Mouse (Mus musculus): ENCODE measurements around the gene Cd209a. TPM values are rescaled to one million over a fixed set of nuclear protein-coding genes. Genes with fewer than 3 reads are reported as not detected.

Cd209a gene
- total and polyA plus RNA-seq, 2 experiments from 2014 or later: 0.29 TPM; not detected in 1

DNA sequence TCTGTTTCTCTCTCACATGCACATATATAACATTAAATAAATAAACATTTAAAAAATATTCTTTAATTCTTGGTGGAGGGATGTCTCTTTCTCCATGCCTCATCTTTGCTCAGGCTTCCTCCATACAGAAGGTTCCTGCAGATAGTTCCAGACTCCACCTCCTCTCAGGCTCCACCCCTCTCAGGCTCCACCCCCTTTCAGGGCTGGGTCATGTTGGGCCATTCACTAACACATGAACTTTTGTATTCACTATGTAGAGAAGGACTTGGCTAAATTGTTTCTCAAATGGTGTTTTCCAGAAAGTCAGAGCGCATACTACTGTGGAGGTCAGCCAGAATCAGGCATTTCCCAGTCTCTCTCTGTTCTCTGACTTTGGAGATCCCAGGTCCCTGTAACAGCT, 47.3 kb downstream of the Cd209a start:
- H3K36me3 ChIP-seq (ENCODE audit: insufficient read depth, low read length): no peaks in the 10 kb centered on the region
- no peak for DNase-seq (ENCODE audit: low spot score)
- H3K4me3 ChIP-seq (ENCODE audit: low read length): no peak overlapping the region
- WGBS: 94% methylated on average over 1 of the region's 1 CpGs
- ATAC-seq: no peak
- H3K4me1 ChIP-seq (ENCODE audit: insufficient read depth, low read length): no peaks in the 10 kb centered on the region
- no peak overlapping the region for H3K27ac ChIP-seq
- H3K9ac ChIP-seq (replicated peaks; ENCODE audit: low read length): no peak overlapping the region
- H3K9me3 ChIP-seq (ENCODE audit: low read length): 0 out of 2 replicates have a peak, but pooled peaks cover 2% of the 10 kb centered on the region
- H3K4me2 ChIP-seq (ENCODE audit: low read depth, low read length): no peak overlapping the region
- TF ChIP-seq CTCF (IDR thresholded peaks at IDR 0.05; ENCODE audit: low read depth): no peak
- H3K27me3 ChIP-seq (ENCODE audit: insufficient read depth, low read length): no peaks in the 10 kb centered on the region

DNA sequence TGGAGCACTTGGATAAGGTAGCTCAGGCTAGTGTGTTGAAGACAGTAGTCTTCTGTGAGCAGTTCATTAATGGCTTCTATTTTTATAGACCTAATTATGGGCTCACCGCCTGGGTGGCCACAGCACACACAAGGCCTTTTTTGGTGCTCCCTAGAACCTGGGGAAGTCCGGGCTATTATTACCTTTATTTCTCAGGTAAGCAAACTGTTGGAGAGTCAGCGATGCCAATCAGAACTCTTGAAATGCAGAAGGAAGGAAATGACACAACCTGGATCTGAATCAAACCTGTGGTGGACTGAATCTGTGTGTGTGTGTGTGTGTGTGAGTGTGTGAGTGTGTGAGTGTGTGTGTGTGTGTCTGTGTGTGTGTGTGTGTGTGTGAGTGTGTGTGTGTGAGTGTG, 54.7 kb downstream of the Cd209a start, which contains the start of gene Fcer2a:
Fcer2a (minus strand) TSS at position 55 of the 400 bp plus-strand sequence.
- Histone ChIP-seq H3K9ac (replicated peaks; ENCODE audit: low read length) (no peak within 1 kb of the TSS), H3K36me3 (ENCODE audit: insufficient read depth, low read length) (no peaks in the 10 kb centered on the region), H3K4me1 (ENCODE audit: insufficient read depth, low read length) (no peaks in the 10 kb centered on the region), H3K9me3 (ENCODE audit: low read length) (no peaks in the 10 kb centered on the region), H3K4me3 (ENCODE audit: low read length) (no peak within 1 kb of the TSS), H3K27me3 (ENCODE audit: insufficient read depth, low read length) (no peaks in the 10 kb centered on the region), H3K4me2 (ENCODE audit: low read depth, low read length) (no peak within 1 kb of the TSS), H3K27ac (no peak within 1 kb of the TSS)
- 84% methylated on average over 3 of the region's 3 CpGs for WGBS
- DNase-seq (ENCODE audit: low spot score) (no peak), ATAC-seq (no peak)
- TF ChIP-seq CTCF (IDR thresholded peaks at IDR 0.05; ENCODE audit: low read depth): no peak

Small RNA genes lying within 50 kb of the gene (microRNA-seq; reads per million reads assigned to microRNA genes)
- 0 reads per million in 2 experiments for gene Gm24934

Other genes with a start within 250 kb of the Cd209a start
- gene Mcoln1, start 248.5 kb downstream of the Cd209a start, total RNA-seq (2014; rRNA removed): 113 and 140 TPM in 2 replicates
- gene Mcoln1, start 248.5 kb downstream of the Cd209a start, polyA plus RNA-seq (2015; fragmentation: Nextera tagmentation; extraction: Ambion mirVana): 92.4 and 96.8 TPM in 2 replicates
- 55.6 and 82.6 TPM in 2 replicates for gene Pnpla6, start 233.6 kb downstream of the Cd209a start, total RNA-seq (2014; rRNA removed)
- gene Pnpla6, start 233.6 kb downstream of the Cd209a start, polyA plus RNA-seq (2015; fragmentation: Nextera tagmentation; extraction: Ambion mirVana): 35.3 and 38.4 TPM in 2 replicates
- 0.37 TPM in 1 of 2 replicates, not detected in the other for gene C330021F23Rik, start 181.0 kb downstream of the Cd209a start, total RNA-seq (2014; rRNA removed)
- gene C330021F23Rik, start 181.0 kb downstream of the Cd209a start, polyA plus RNA-seq (2015; fragmentation: Nextera tagmentation; extraction: Ambion mirVana): 0.26 and 0.29 TPM in 2 replicates
- gene Camsap3, start 161.7 kb downstream of the Cd209a start, total RNA-seq (2014; rRNA removed): 108 and 128 TPM in 2 replicates
- gene Camsap3, start 161.7 kb downstream of the Cd209a start, polyA plus RNA-seq (2015; fragmentation: Nextera tagmentation; extraction: Ambion mirVana): 34.9 and 39.1 TPM in 2 replicates
- 44.2 and 47.8 TPM in 2 replicates for gene Xab2, start 127.7 kb downstream of the Cd209a start, total RNA-seq (2014; rRNA removed)
- gene Xab2, start 127.7 kb downstream of the Cd209a start, polyA plus RNA-seq (2015; fragmentation: Nextera tagmentation; extraction: Ambion mirVana): 32.6 and 35.7 TPM in 2 replicates
- 3.7 and 16.5 TPM in 2 replicates for gene Pet100, start 127.4 kb downstream of the Cd209a start, total RNA-seq (2014; rRNA removed)
- gene Pet100, start 127.4 kb downstream of the Cd209a start, polyA plus RNA-seq (2015; fragmentation: Nextera tagmentation; extraction: Ambion mirVana): 91.3 and 99.6 TPM in 2 replicates
- 95.0 and 145 TPM in 2 replicates for gene Pcp2, start 123.4 kb downstream of the Cd209a start, total RNA-seq (2014; rRNA removed)
- 78.6 and 84.4 TPM in 2 replicates for gene Pcp2, start 123.4 kb downstream of the Cd209a start, polyA plus RNA-seq (2015; fragmentation: Nextera tagmentation; extraction: Ambion mirVana)
- gene Stxbp2, start 118.0 kb downstream of the Cd209a start, total RNA-seq (2014; rRNA removed): 9.7 and 23.9 TPM in 2 replicates
- gene Stxbp2, start 118.0 kb downstream of the Cd209a start, polyA plus RNA-seq (2015; fragmentation: Nextera tagmentation; extraction: Ambion mirVana): 32.7 and 38.5 TPM in 2 replicates
- not detected in 2 replicates for gene Retn, start 93.2 kb downstream of the Cd209a start, total RNA-seq (2014; rRNA removed)
- 0.44 and 0.60 TPM in 2 replicates for gene Retn, start 93.2 kb downstream of the Cd209a start, polyA plus RNA-seq (2015; fragmentation: Nextera tagmentation; extraction: Ambion mirVana)
- not detected in 2 replicates for gene Mcemp1, start 83.2 kb downstream of the Cd209a start, total RNA-seq (2014; rRNA removed)
- gene Mcemp1, start 83.2 kb downstream of the Cd209a start, polyA plus RNA-seq (2015; fragmentation: Nextera tagmentation; extraction: Ambion mirVana): 0.09 and 0.23 TPM in 2 replicates
- 21.2 TPM in 1 of 2 replicates, not detected in the other for gene Fcor, start 76.6 kb downstream of the Cd209a start, total RNA-seq (2014; rRNA removed)
- 27.0 and 27.5 TPM in 2 replicates for gene Fcor, start 76.6 kb downstream of the Cd209a start, polyA plus RNA-seq (2015; fragmentation: Nextera tagmentation; extraction: Ambion mirVana)
- gene Trappc5, start 72.7 kb downstream of the Cd209a start, total RNA-seq (2014; rRNA removed): 53.3 and 64.8 TPM in 2 replicates
- gene Trappc5, start 72.7 kb downstream of the Cd209a start, polyA plus RNA-seq (2015; fragmentation: Nextera tagmentation; extraction: Ambion mirVana): 53.9 and 55.8 TPM in 2 replicates
- gene Fcer2a, start 54.8 kb downstream of the Cd209a start, total RNA-seq (2014; rRNA removed): not detected in 2 replicates
- gene Fcer2a, start 54.8 kb downstream of the Cd209a start, polyA plus RNA-seq (2015; fragmentation: Nextera tagmentation; extraction: Ambion mirVana): 0.41 and 0.44 TPM in 2 replicates
- not detected in 2 replicates for gene Clec4g, start 28.3 kb downstream of the Cd209a start, total RNA-seq (2014; rRNA removed)
- gene Clec4g, start 28.3 kb downstream of the Cd209a start, polyA plus RNA-seq (2015; fragmentation: Nextera tagmentation; extraction: Ambion mirVana): not detected in 2 replicates
- gene Cd209e, start 105.3 kb upstream of the Cd209a start, total RNA-seq (2014; rRNA removed): not detected in 2 replicates
- gene Cd209e, start 105.3 kb upstream of the Cd209a start, polyA plus RNA-seq (2015; fragmentation: Nextera tagmentation; extraction: Ambion mirVana): not detected in 2 replicates
- not detected in 2 replicates for gene Cd209d, start 129.6 kb upstream of the Cd209a start, total RNA-seq (2014; rRNA removed)
- gene Cd209d, start 129.6 kb upstream of the Cd209a start, polyA plus RNA-seq (2015; fragmentation: Nextera tagmentation; extraction: Ambion mirVana): not detected in 2 replicates
- not detected in 2 replicates for gene Cd209b, start 177.9 kb upstream of the Cd209a start, total RNA-seq (2014; rRNA removed)
- 0.11 TPM in 1 of 2 replicates, not detected in the other for gene Cd209b, start 177.9 kb upstream of the Cd209a start, polyA plus RNA-seq (2015; fragmentation: Nextera tagmentation; extraction: Ambion mirVana)
- gene Cd209c, start 205.8 kb upstream of the Cd209a start, total RNA-seq (2014; rRNA removed): not detected in 2 replicates
- gene Cd209c, start 205.8 kb upstream of the Cd209a start, polyA plus RNA-seq (2015; fragmentation: Nextera tagmentation; extraction: Ambion mirVana): 0.21 and 0.43 TPM in 2 replicates

Measured in hindbrain, postnatal 0 days (tissue).